Mouse (Mus musculus): ENCODE data around the gene Bpifa2. TPM values are rescaled to one million over a fixed set of nuclear protein-coding genes. Genes with fewer than 3 reads are reported as not detected.
"Not testable (repeated sequence)": the region's sequence is repeated elsewhere in the genome, so short reads cannot be mapped to it uniquely, and the experiment has no call there.

Bpifa2 gene
- polyA plus RNA-seq, 1 experiment from 2014 or later: not detected

GRCm38 (mm10) chr2:154017990-154018389 lies 9.9 kb downstream of the Bpifa2 start:
- ATAC-seq (ENCODE audit: low FRiP score, low read depth): no peak
- H3K4me1 ChIP-seq: no peaks in the 10 kb centered on the region
- H3K27me3 ChIP-seq (replicated peaks): no peaks in the 10 kb centered on the region
- H3K4me3 ChIP-seq: no peak overlapping the region
- H3K9ac ChIP-seq: no peak overlapping the region
- no peaks in the 10 kb centered on the region for H3K36me3 ChIP-seq
- WGBS: 92% methylated on average over 1 of the region's 1 CpGs
- no peak overlapping the region for H3K27ac ChIP-seq
- H3K4me2 ChIP-seq (replicated peaks): no peak overlapping the region
- no peaks in the 10 kb centered on the region for H3K9me3 ChIP-seq

GRCm38 (mm10) chr2:154024676-154025075 lies 16.6 kb downstream of the Bpifa2 start:
- not testable (repeated sequence) for ATAC-seq (ENCODE audit: low FRiP score, low read depth); H3K9ac ChIP-seq; H3K36me3 ChIP-seq; H3K4me2 ChIP-seq (replicated peaks); H3K9me3 ChIP-seq; H3K27ac ChIP-seq; H3K4me1 ChIP-seq; H3K4me3 ChIP-seq; H3K27me3 ChIP-seq (replicated peaks)
- WGBS: 85% methylated on average over 4 of the region's 4 CpGs

GRCm38 (mm10) chr2:154038932-154039331 lies 30.9 kb downstream of the Bpifa2 start:
- Histone ChIP-seq H3K36me3 (no peaks in the 10 kb centered on the region), H3K27ac (no peak overlapping the region), H3K9ac (no peak overlapping the region), H3K4me3 (no peak overlapping the region), H3K4me2 (replicated peaks) (no peak overlapping the region), H3K4me1 (no peaks in the 10 kb centered on the region), H3K27me3 (replicated peaks) (no peaks in the 10 kb centered on the region), H3K9me3 (no peaks in the 10 kb centered on the region)
- 56% methylated on average over 2 of the region's 2 CpGs for WGBS
- no peak for ATAC-seq (ENCODE audit: low FRiP score, low read depth)

GRCm38 (mm10) chr2:154044743-154045142 lies 36.7 kb downstream of the Bpifa2 start:
- H3K9ac ChIP-seq: no peak overlapping the region
- ATAC-seq (ENCODE audit: low FRiP score, low read depth): no peak
- H3K27me3 ChIP-seq (replicated peaks): no peaks in the 10 kb centered on the region
- H3K9me3 ChIP-seq: no peaks in the 10 kb centered on the region
- 95% methylated on average over 3 of the region's 3 CpGs for WGBS
- H3K36me3 ChIP-seq: no peaks in the 10 kb centered on the region
- no peak overlapping the region for H3K4me3 ChIP-seq
- H3K27ac ChIP-seq: no peak overlapping the region
- H3K4me2 ChIP-seq (replicated peaks): no peak overlapping the region
- H3K4me1 ChIP-seq: no peaks in the 10 kb centered on the region

GRCm38 (mm10) chr2:154058690-154059089 lies 50.6 kb downstream of the Bpifa2 start:
- 74% methylated on average over 2 of the region's 2 CpGs for WGBS
- no peaks in the 10 kb centered on the region for H3K36me3 ChIP-seq
- no peaks in the 10 kb centered on the region for H3K4me1 ChIP-seq
- H3K27me3 ChIP-seq (replicated peaks): no peaks in the 10 kb centered on the region
- H3K27ac ChIP-seq: no peak overlapping the region
- H3K4me3 ChIP-seq: no peak overlapping the region
- no peak for ATAC-seq (ENCODE audit: low FRiP score, low read depth)
- no peak overlapping the region for H3K4me2 ChIP-seq (replicated peaks)
- no peaks in the 10 kb centered on the region for H3K9me3 ChIP-seq
- H3K9ac ChIP-seq: no peak overlapping the region

Other genes with a start within 250 kb of the Bpifa2 start
- gene Efcab8, start 228.3 kb upstream of the Bpifa2 start, polyA plus RNA-seq (2016; fragmentation: Nextera tagmentation; extraction: Ambion mirVana): not detected in 2 replicates
- not detected in 2 replicates for gene Sun5, start 137.2 kb upstream of the Bpifa2 start, polyA plus RNA-seq (2016; fragmentation: Nextera tagmentation; extraction: Ambion mirVana)
- not detected in 2 replicates for gene Bpifb2, start 133.2 kb upstream of the Bpifa2 start, polyA plus RNA-seq (2016; fragmentation: Nextera tagmentation; extraction: Ambion mirVana)
- not detected in 2 replicates for gene Bpifb6, start 107.9 kb upstream of the Bpifa2 start, polyA plus RNA-seq (2016; fragmentation: Nextera tagmentation; extraction: Ambion mirVana)
- not detected in 2 replicates for gene Bpifb3, start 90.0 kb upstream of the Bpifa2 start, polyA plus RNA-seq (2016; fragmentation: Nextera tagmentation; extraction: Ambion mirVana)
- not detected in 2 replicates for gene Bpifb4, start 70.1 kb upstream of the Bpifa2 start, polyA plus RNA-seq (2016; fragmentation: Nextera tagmentation; extraction: Ambion mirVana)
- not detected in 2 replicates for gene Bpifa6, start 33.3 kb upstream of the Bpifa2 start, polyA plus RNA-seq (2016; fragmentation: Nextera tagmentation; extraction: Ambion mirVana)
- gene Bpifa3, start 122.1 kb downstream of the Bpifa2 start, polyA plus RNA-seq (2016; fragmentation: Nextera tagmentation; extraction: Ambion mirVana): not detected in 2 replicates
- not detected in 2 replicates for gene Bpifa1, start 134.6 kb downstream of the Bpifa2 start, polyA plus RNA-seq (2016; fragmentation: Nextera tagmentation; extraction: Ambion mirVana)
- not detected in 2 replicates for gene Bpifa5, start 154.3 kb downstream of the Bpifa2 start, polyA plus RNA-seq (2016; fragmentation: Nextera tagmentation; extraction: Ambion mirVana)
- not detected in 2 replicates for gene Bpifb1, start 182.6 kb downstream of the Bpifa2 start, polyA plus RNA-seq (2016; fragmentation: Nextera tagmentation; extraction: Ambion mirVana)
- gene Bpifb5, start 215.5 kb downstream of the Bpifa2 start, polyA plus RNA-seq (2016; fragmentation: Nextera tagmentation; extraction: Ambion mirVana): not detected in 2 replicates
- gene Bpifb9a, start 249.6 kb downstream of the Bpifa2 start, polyA plus RNA-seq (2016; fragmentation: Nextera tagmentation; extraction: Ambion mirVana): not detected in 2 replicates